Mouse (Mus musculus) spleen, adult 2 months (tissue): Measurements from ENCODE around the gene Tnrc18. TPM values are rescaled to one million over a fixed set of nuclear protein-coding genes. Genes with fewer than 3 reads are reported as not detected.

Source experiments
- DNase-seq, 2 experiments: peaks; one replicate each; pipeline versions ENCODE4 v3.0.0 to v3.0.0-alpha.2; 2012 to 2021; ENCODE audit warnings: low spot score in 2 of 2, low read depth in 1 of 2
- H3K27ac ChIP-seq: fragments of 200-500 bp; 2 replicates; pipeline ENCODE4 v1.5.1; 2012; ENCODE audit warnings: low read length, inconsistent platforms; ENCODE audit not compliant: insufficient read depth
- H3K27me3 ChIP-seq: fragments of 200-500 bp; 2 replicates; pipeline ENCODE4 v1.6.1; 2012; ENCODE audit warnings: mild to moderate bottlenecking, moderate library complexity, low read length, inconsistent platforms; ENCODE audit not compliant: control insufficient read depth, insufficient read depth
- H3K36me3 ChIP-seq: fragments of 200-500 bp; 2 replicates; pipeline ENCODE4 v1.6.1; 2012; ENCODE audit warnings: mild to moderate bottlenecking, low read length, inconsistent platforms; ENCODE audit not compliant: control insufficient read depth, insufficient read depth
- H3K4me1 ChIP-seq: fragments of 200-500 bp; 2 replicates; pipeline ENCODE4 v1.6.1; 2011; ENCODE audit warnings: inconsistent platforms; ENCODE audit not compliant: control insufficient read depth, insufficient read depth, insufficient read length
- H3K4me3 ChIP-seq: fragments of 200-500 bp; 2 replicates; pipeline ENCODE4 v1.5.1; 2011; ENCODE audit warnings: mild to moderate bottlenecking, inconsistent platforms; ENCODE audit not compliant: insufficient read depth, insufficient read length; ENCODE audit errors: extremely low read depth
- CTCF ChIP-seq: fragments of 200-500 bp; IDR thresholded peaks from 2 replicates; pipeline ENCODE4 v1.5.1; 2011; ENCODE audit warnings: mild to moderate bottlenecking, inconsistent platforms; ENCODE audit not compliant: insufficient read depth, insufficient read length, insufficient replicate concordance; ENCODE audit errors: extremely low read depth
- POLR2A ChIP-seq: fragments of 200-500 bp; IDR thresholded peaks from 2 replicates; pipeline ENCODE4 v1.6.1; 2011; ENCODE audit warnings: low read depth, low read length, inconsistent platforms
- WGBS: fragments of 180-500 bp; shearing (Covaris S2); methylation state at CpG from one replicate; pipeline ENCODE4 v1.1.7; 2018; 5-methylcytosine and 5-hydroxymethylcytosine counted together
- polyA plus RNA-seq: library from polyadenylated mRNA; depleted of rRNA; stranded (reverse); fragments of >200 nt; gene quantifications from 2 replicates; pipeline ENCODE4 v1.2.3, GENCODE M21; 2012; rRNA removed

The Tnrc18 gene
- polyA plus RNA-seq, 1 experiment: 37.3 TPM

DNA sequence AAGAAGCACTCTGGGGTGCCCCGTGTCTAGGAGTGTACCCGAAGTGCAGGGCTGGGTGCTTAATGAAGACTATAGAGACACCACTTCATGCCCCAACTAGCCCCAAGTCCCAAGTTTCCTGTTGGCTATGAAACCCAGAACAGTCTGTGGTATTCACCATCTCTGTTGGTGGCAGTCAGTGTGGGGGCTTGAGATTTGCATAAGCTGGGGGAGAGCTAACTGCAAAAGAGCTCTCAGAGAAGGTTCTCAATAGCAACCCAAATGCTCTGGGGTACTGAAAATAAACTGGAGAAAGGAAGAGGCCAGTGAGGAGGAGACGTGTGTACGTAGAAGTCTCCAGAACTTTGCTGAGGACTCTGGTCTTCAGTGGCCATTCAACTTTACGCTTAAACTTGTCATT is 134.9 kb downstream of the Tnrc18 start:
- H3K27me3 ChIP-seq: no peaks in the 10 kb centered on the region
- no peak overlapping the region for H3K27ac ChIP-seq
- no peaks in the 10 kb centered on the region for H3K4me1 ChIP-seq
- TF ChIP-seq POLR2A (no peak), CTCF (no peak)
- no peaks in the 10 kb centered on the region for H3K36me3 ChIP-seq
- 87% methylated on average over 5 of the region's 5 CpGs for WGBS
- no peak for DNase-seq
- H3K4me3 ChIP-seq: no peak overlapping the region

DNA sequence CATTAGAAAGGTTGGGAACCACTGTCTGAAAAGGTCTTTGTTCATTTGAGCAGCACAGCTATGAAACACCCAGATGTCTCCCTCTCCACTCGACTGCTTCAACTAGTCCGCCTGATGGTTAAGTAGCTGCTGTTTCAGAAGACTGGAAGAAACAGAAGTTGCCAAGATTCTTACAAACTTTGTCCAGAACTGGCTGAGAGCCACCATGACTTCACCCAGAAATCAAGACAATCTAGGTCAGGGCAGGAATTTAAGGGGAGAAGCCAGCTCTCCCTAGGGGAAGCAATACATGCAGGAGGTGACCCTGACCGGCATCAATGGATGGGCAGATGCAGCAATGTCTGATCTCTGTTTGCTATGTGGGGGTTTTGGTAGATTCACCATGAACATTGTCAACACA is 135.6 kb downstream of the Tnrc18 start:
- no peak for DNase-seq
- H3K27me3 ChIP-seq: no peaks in the 10 kb centered on the region
- TF ChIP-seq CTCF (no peak), POLR2A (no peak)
- H3K27ac ChIP-seq: no peak overlapping the region
- H3K36me3 ChIP-seq: no peaks in the 10 kb centered on the region
- no peaks in the 10 kb centered on the region for H3K4me1 ChIP-seq
- H3K4me3 ChIP-seq: no peak overlapping the region
- 84% methylated on average over 3 of the region's 3 CpGs for WGBS

DNA sequence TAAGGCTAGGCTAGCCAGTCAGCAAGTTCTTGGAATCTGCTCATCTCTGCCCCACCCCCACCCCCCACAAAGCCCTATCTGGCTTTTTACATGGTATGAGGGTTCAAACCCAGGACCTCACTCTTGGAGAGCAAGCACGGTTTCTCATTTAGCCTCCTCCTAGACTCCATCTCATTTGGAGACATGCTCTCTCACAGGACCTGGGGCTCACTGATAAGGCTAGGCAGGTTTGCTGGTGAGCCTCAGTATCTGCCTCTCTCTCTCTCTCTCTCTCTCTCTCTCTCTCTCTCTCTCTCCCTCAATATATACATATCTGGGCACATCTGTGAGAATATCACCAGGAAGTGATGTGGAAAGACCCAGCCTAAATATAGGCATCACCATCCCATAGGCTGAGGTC is 138.4 kb downstream of the Tnrc18 start:
- TF ChIP-seq CTCF (no peak), POLR2A (no peak)
- no peaks in the 10 kb centered on the region for H3K27me3 ChIP-seq
- no peak for DNase-seq
- WGBS: 83% methylated on average over 1 of the region's 1 CpGs
- no peak overlapping the region for H3K27ac ChIP-seq
- H3K4me3 ChIP-seq: no peak overlapping the region
- no peaks in the 10 kb centered on the region for H3K4me1 ChIP-seq
- H3K36me3 ChIP-seq: no peaks in the 10 kb centered on the region

DNA sequence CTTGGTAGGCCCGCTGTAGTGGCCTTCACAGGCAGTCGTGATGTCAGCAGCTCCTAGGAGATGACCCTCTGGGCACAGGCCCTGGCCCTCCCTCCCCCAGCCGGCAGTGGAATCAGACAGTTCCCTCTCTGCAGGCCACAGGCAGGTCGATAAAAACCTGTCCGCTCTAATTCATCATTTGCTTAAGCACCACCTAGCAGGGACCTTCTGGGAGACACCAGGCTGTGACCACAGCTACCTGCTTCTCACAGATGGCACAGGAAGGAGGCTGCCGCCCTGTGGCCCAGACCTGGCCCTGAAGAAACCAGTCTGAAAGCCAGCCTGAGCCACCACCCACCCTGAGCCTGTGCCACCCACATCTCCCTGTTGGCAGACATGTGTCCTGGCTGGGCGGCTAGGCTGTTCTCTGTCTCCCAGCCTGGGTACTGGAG is 139.3 kb downstream of the Tnrc18 start:
- 69% methylated on average over 7 of the region's 7 CpGs for WGBS
- Histone ChIP-seq H3K27ac (no peak overlapping the region; the same call in 1 of the 2 replicates), H3K4me3 (no peak overlapping the region), H3K4me1 (no peaks in the 10 kb centered on the region), H3K36me3 (no peaks in the 10 kb centered on the region), H3K27me3 (no peaks in the 10 kb centered on the region)
- DNase-seq: no peak
- TF ChIP-seq CTCF (no peak), POLR2A (no peak)

Other genes starting within 250 kb of the Tnrc18 start
- gene Mmd2, start 208.9 kb downstream of the Tnrc18 start, polyA plus RNA-seq: 0.18 TPM in 1 of 2 replicates, not detected in the other
- gene Wipi2, start 190.0 kb downstream of the Tnrc18 start, polyA plus RNA-seq: 32.1 and 36.3 TPM in 2 replicates
- gene Slc29a4, start 125.2 kb downstream of the Tnrc18 start, polyA plus RNA-seq: 9.7 and 12.9 TPM in 2 replicates
- 15.8 and 22.1 TPM in 2 replicates for gene Fbxl18, start 77.8 kb upstream of the Tnrc18 start, polyA plus RNA-seq
- gene Actb, start 89.1 kb upstream of the Tnrc18 start, polyA plus RNA-seq: 6,692 and 9,830 TPM in 2 replicates
- gene Fscn1, start 142.7 kb upstream of the Tnrc18 start, polyA plus RNA-seq: 33.7 and 59.8 TPM in 2 replicates